ENCODE assay signal across 15 mouse cellular contexts in the genomic region with DNA sequence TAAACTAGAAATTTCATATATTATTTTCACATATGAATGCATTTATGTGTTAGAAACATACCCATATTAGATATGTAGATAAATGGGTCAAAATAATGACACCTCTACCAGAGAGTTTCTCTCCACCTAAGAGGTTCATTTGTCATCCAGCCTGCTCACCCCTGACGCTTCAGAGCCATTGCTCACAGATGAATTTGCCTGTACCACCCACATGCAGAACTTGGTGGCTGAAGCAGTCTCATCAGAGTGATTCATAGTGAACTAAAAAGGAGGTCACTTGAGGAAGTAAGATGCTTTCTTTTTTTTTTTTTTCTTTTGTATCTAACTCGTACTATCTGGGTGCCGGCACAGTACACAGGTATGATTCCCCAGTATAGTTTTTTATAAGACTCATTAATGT.
"Had no signal": no experiment of that assay in that cellular context is flagged by ENCODE, and none has a peak within 500 bp of the region (broad histone marks: within the 10 kb centered on the region; RNA-seq: fewer than 3 reads in every experiment).

No protein-coding gene starts in this region.

- H3K9me3 ChIP-seq: midbrain, embryonic 13.5 days; midbrain, embryonic 15.5 days; neural tube, embryonic 12.5 days; stomach, embryonic 15.5 days had no signal

- H3K4me1 ChIP-seq: megakaryocyte, embryonic 14.5 days; midbrain, embryonic 13.5 days; midbrain, embryonic 15.5 days; neural tube, embryonic 12.5 days; stomach, embryonic 15.5 days had no signal

- DNase-seq: lung, adult 18-20 months; lung, embryonic 14.5 days; lung, postnatal 10 days; lung, postnatal 36 days; thymus, adult 18-20 months; thymus, postnatal 14 days; thymus, postnatal 36 days had no signal

- ATAC-seq: midbrain, embryonic 13.5 days; midbrain, embryonic 15.5 days had no signal

- H3K4me3 ChIP-seq: megakaryocyte, embryonic 14.5 days; midbrain, embryonic 13.5 days; midbrain, embryonic 15.5 days; neural tube, embryonic 12.5 days; stomach, embryonic 15.5 days had no signal

- H3K27me3 ChIP-seq: megakaryocyte, embryonic 14.5 days; midbrain, embryonic 13.5 days; midbrain, embryonic 15.5 days; neural tube, embryonic 12.5 days; stomach, embryonic 15.5 days had no signal

- H3K36me3 ChIP-seq: midbrain, embryonic 13.5 days; midbrain, embryonic 15.5 days; neural tube, embryonic 12.5 days; stomach, embryonic 15.5 days had no signal

- H3K27ac ChIP-seq: liver, embryonic 14.5 days; macrophage; midbrain, embryonic 13.5 days; midbrain, embryonic 15.5 days; neural tube, embryonic 12.5 days; stomach, embryonic 15.5 days; stomach, postnatal 0 days had no signal
